Mouse (Mus musculus) limb, embryonic 14.5 days (tissue): ENCODE results near the gene Smpdl3b. TPM values are rescaled to one million over a fixed set of nuclear protein-coding genes. Genes with fewer than 3 reads are reported as not detected.
"Not testable (repeated sequence)": the region's sequence is repeated elsewhere in the genome, so short reads cannot be mapped to it uniquely, and the experiment has no call there.

ENCODE experiments used
- ATAC-seq: fragments of 200-750 bp; cut with Nextera tagmentation; 2 replicates; pipeline ENCODE4 v1.8.0; 2017; ENCODE audit warnings: low read depth, moderate number of reproducible peaks, moderate TSS enrichment; ENCODE audit not compliant: low FRiP score
- DNase-seq: peaks from one replicate; pipeline ENCODE4 v3.0.0-alpha.2; 2015; ENCODE audit warnings: low spot score
- H3K27ac ChIP-seq: fragments of 300-500 bp; sonication (generic); replicated peaks from 2 replicates; pipeline ENCODE4 v1.5.1; 2014; ENCODE audit warnings: low read depth, mild to moderate bottlenecking, low read length, moderate library complexity, mixed read lengths
- H3K27me3 ChIP-seq: fragments of 300-500 bp; sonication (generic); 2 replicates; pipeline ENCODE4 v1.6.1; 2014; ENCODE audit warnings: low read length, mixed read lengths; ENCODE audit not compliant: control insufficient read depth, insufficient read depth
- H3K36me3 ChIP-seq: fragments of 300-500 bp; sonication (generic); 2 replicates; pipeline ENCODE4 v1.6.1; 2014; ENCODE audit warnings: mild to moderate bottlenecking, low read length, moderate library complexity, mixed read lengths; ENCODE audit not compliant: control insufficient read depth, insufficient read depth
- H3K4me1 ChIP-seq: fragments of 300-500 bp; sonication (generic); 2 replicates; pipeline ENCODE4 v1.6.1; 2014; ENCODE audit warnings: antibody characterized with exemption, low read length, mixed read lengths; ENCODE audit not compliant: control insufficient read depth, insufficient read depth
- H3K4me2 ChIP-seq: fragments of 300-500 bp; sonication (generic); replicated peaks from 2 replicates; pipeline ENCODE4 v1.6.1; 2014; ENCODE audit warnings: low read depth, mild to moderate bottlenecking, low read length, moderate library complexity; ENCODE audit not compliant: severe bottlenecking
- H3K4me3 ChIP-seq: fragments of 300-500 bp; sonication (generic); replicated peaks from 2 replicates; pipeline ENCODE4 v1.5.1; 2014; ENCODE audit warnings: low read length
- H3K9ac ChIP-seq: fragments of 300-500 bp; sonication (generic); 2 replicates; pipeline ENCODE4 v1.6.1; 2014; ENCODE audit warnings: mild to moderate bottlenecking, low read depth, low read length, moderate library complexity; ENCODE audit not compliant: severe bottlenecking
- H3K9me3 ChIP-seq: fragments of 300-500 bp; sonication (generic); 2 replicates; pipeline ENCODE4 v1.6.1; 2016; ENCODE audit warnings: low read length; ENCODE audit not compliant: control insufficient read depth
- POLR2A ChIP-seq: fragments of 200-500 bp; IDR thresholded peaks from 2 replicates; pipeline ENCODE4 v1.8.0; 2012; ENCODE audit warnings: inconsistent platforms, mild to moderate bottlenecking, moderate library complexity, borderline replicate concordance; ENCODE audit not compliant: insufficient read depth, insufficient read length; ENCODE audit errors: extremely low read depth
- WGBS: fragments of 180-500 bp; shearing (Covaris S2); extraction: QIAGEN DNeasy Blood & Tissue Kit; methylation state at CpG from one replicate; pipeline ENCODE4 v1.1.7; 2014; 5-methylcytosine and 5-hydroxymethylcytosine counted together
- polyA plus RNA-seq, 2 experiments: library from polyadenylated mRNA; depleted of rRNA in 1 of 2; stranded (reverse) in 1 of 2; unstranded in 1 of 2; fragments of >200 nt; fragmentation: Nextera tagmentation in 1 of 2; extraction: Ambion mirVana in 1 of 2; gene quantifications; 2 replicates each; pipeline versions ENCODE4 v1.2.1 to v1.2.3; 2012 to 2014

Smpdl3b gene
- polyA plus RNA-seq, 2 experiments: 7.1 to 8.0 TPM

DNA sequence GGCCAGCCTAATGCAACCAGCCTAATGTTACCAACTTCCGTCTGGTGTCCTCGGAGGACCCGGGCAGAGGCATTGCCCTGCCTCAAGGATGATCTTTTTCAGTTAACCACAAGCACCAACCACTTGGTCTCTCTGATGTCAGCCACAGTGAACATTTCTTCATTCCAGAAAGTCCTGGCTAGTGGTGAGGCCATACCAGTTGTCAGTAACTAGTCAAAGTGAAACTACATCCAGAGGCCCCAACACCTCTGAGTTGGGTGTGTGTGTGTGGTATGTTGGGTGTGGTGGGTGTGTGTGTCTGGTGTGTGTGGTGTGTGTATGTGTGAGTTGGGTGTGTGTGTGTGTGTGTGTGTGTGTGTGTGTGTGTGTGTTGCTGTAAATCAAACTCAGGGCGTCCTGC lies 8.3 kb downstream of the Smpdl3b start:
- ATAC-seq: no peak
- WGBS: 88% methylated on average over 4 of the region's 4 CpGs
- Histone ChIP-seq H3K27ac (no peak overlapping the region), H3K4me1 (no peaks in the 10 kb centered on the region), H3K27me3 (no peaks in the 10 kb centered on the region), H3K36me3 (no peaks in the 10 kb centered on the region), H3K4me2 (no peak overlapping the region), H3K9ac (no peak overlapping the region), H3K9me3 (no peaks in the 10 kb centered on the region), H3K4me3 (no peak overlapping the region)
- DNase-seq: no peak
- TF ChIP-seq POLR2A: no peak

DNA sequence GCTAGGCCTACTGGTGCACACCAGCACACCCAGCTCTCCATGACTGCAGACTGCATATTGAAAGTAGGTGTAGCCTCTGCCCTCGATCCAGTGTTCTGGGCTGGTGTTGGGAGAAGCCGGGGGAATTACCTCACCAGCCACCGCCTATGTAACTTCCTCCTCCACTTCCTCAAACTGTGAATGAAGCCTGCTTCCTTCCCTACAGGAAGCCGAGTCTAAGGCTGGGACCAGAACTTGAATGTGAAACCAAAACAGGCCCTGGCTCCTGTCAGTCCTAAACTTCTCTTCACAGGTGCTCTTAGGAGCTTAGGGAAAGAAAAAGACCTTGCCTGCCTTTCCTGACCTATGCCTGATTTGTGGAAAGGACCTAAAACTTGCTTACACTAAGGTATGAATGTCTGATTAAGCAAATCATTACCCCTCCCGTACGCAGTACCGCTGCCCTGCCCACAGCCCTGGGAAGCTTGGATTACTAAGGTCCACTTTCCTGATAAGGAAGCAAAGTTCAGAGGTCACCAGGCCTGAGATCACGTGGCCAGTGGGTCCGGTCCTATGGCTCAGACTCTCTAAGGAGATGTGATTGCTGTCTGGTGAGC lies 9.3 kb downstream of the Smpdl3b start:
- DNase-seq (no peak), ATAC-seq (no peak)
- Histone ChIP-seq H3K4me1 (no peaks in the 10 kb centered on the region), H3K27me3 (no peaks in the 10 kb centered on the region), H3K9ac (no peak overlapping the region), H3K27ac (no peak overlapping the region; the same call in 1 of the 2 replicates), H3K36me3 (no peaks in the 10 kb centered on the region), H3K4me2 (no peak overlapping the region), H3K9me3 (no peaks in the 10 kb centered on the region), H3K4me3 (no peak overlapping the region)
- no peak for TF ChIP-seq POLR2A
- WGBS: 70% methylated on average over 9 of the region's 9 CpGs

- no peak overlapping the region; the same call in 1 of the 2 replicates for H3K27ac ChIP-seq
- no peak for ATAC-seq
These were observed 10.0 kb downstream of the Smpdl3b start for GRCm38 (mm10) chr4:132746911-132747517.

GRCm38 (mm10) chr4:132743992-132744911 lies 12.8 kb downstream of the Smpdl3b start:
- H3K4me2 ChIP-seq: no peak overlapping the region
- no peak for TF ChIP-seq POLR2A
- no peak overlapping the region for H3K9ac ChIP-seq
- ATAC-seq (no peak), DNase-seq (no peak)
- no peak overlapping the region for H3K4me3 ChIP-seq
- WGBS: 78% methylated on average over 11 of the region's 11 CpGs
- no peaks in the 10 kb centered on the region for H3K4me1 ChIP-seq
- H3K27ac ChIP-seq: no peak overlapping the region
- H3K36me3 ChIP-seq: no peaks in the 10 kb centered on the region
- H3K27me3 ChIP-seq: no peaks in the 10 kb centered on the region
- H3K9me3 ChIP-seq: no peaks in the 10 kb centered on the region

More at GRCm38 (mm10) chr4:132746911-132747517, 10.0 kb downstream of the Smpdl3b start:
- Histone ChIP-seq H3K9me3 (no peaks in the 10 kb centered on the region), H3K9ac (no peak overlapping the region), H3K27me3 (no peaks in the 10 kb centered on the region), H3K4me2 (no peak overlapping the region), H3K36me3 (no peaks in the 10 kb centered on the region), H3K4me1 (no peaks in the 10 kb centered on the region), H3K4me3 (no peak overlapping the region)
- TF ChIP-seq POLR2A: no peak
- 85% methylated on average over 9 of the region's 9 CpGs for WGBS
- no peak for DNase-seq

DNA sequence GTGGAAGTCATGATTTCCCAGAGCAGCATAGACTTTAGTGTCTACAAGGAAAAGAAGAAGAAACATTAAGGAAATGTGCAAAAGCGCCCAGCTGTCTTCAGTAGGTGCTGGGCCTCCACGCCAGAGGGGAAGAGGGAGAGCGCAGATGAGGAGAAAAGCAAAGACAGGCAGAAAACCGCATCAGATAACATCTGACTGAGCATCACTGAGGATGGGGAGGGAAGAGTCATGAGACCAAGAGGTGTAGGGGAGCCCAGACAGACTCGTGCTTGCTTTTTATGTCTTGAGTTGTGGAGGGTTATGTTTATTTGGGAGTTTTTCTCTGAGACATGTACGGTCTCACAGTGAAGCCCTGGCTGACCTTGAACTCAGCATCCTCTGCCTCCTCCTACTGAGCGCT lies 15.6 kb downstream of the Smpdl3b start:
- TF ChIP-seq POLR2A: no peak

GRCm38 (mm10) chr4:132737154-132737553 lies 19.9 kb downstream of the Smpdl3b start:
- H3K36me3 ChIP-seq, DNase-seq, H3K4me2 ChIP-seq, H3K27me3 ChIP-seq, ATAC-seq, H3K4me3 ChIP-seq, H3K9ac ChIP-seq, H3K4me1 ChIP-seq, H3K9me3 ChIP-seq, H3K27ac ChIP-seq: not testable (repeated sequence)
- 94% methylated on average over 9 of the region's 9 CpGs for WGBS

More for the DNA sequence above, 15.6 kb downstream of the Smpdl3b start:
- H3K4me2 ChIP-seq: no peak overlapping the region
- no peak for ATAC-seq
- H3K27me3 ChIP-seq: no peaks in the 10 kb centered on the region
- DNase-seq: no peak
- no peak overlapping the region for H3K9ac ChIP-seq
- H3K9me3 ChIP-seq: no peaks in the 10 kb centered on the region
- no peak overlapping the region for H3K27ac ChIP-seq
- no peaks in the 10 kb centered on the region for H3K4me1 ChIP-seq
- H3K36me3 ChIP-seq: no peaks in the 10 kb centered on the region
- WGBS: 89% methylated on average over 7 of the region's 7 CpGs
- no peak overlapping the region for H3K4me3 ChIP-seq
